Mouse (Mus musculus) thymus, adult 2 months (tissue): ENCODE data around the gene Igsf6.

Source experiments
- CTCF ChIP-seq: fragments of 200-500 bp; IDR thresholded peaks from 2 replicates; pipeline ENCODE4 v1.5.1; 2012; ENCODE audit warnings: mild to moderate bottlenecking, control low read depth, low read length, moderate library complexity, borderline replicate concordance; ENCODE audit not compliant: control insufficient read depth, poor library complexity, insufficient read depth; ENCODE audit errors: extremely low read depth
- POLR2A ChIP-seq: fragments of 200-500 bp; IDR thresholded peaks from 2 replicates; pipeline ENCODE4 v1.6.1; 2012; ENCODE audit warnings: mild to moderate bottlenecking, low read length, control low read depth, moderate library complexity; ENCODE audit not compliant: control insufficient read depth, poor library complexity, insufficient read depth; ENCODE audit errors: extremely low read depth

DNA sequence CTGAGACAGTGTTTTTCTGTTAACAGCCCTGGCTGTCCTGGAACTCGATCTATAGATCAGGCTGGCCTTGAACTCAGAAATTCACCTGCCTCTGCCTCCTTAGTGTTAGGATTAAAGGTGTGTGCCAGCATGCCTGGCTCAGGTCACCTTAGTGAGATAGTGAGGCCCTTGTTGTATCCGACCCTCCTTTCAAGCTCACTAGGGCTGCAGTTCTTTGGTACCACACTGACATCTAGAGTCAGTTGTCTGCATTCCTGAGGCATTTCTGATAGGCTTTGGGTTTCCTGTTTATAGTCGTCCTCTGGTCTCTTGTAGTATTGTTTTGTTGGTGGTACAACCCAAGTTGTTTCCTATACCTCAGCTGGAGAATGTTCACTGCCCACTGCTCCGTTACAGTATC, 10.1 kb downstream of the Igsf6 start:
- TF ChIP-seq CTCF = no peak
- no peak for TF ChIP-seq POLR2A
